Mouse (Mus musculus): ENCODE measurements around the gene Tbx10.
A peak's percentile ranks its signal among the peaks of the same experiment; 100 is the strongest.
"Not testable (repeated sequence)": the region's sequence is repeated elsewhere in the genome, so short reads cannot be mapped to it uniquely, and the experiment has no call there.

Tbx10 gene

DNA sequence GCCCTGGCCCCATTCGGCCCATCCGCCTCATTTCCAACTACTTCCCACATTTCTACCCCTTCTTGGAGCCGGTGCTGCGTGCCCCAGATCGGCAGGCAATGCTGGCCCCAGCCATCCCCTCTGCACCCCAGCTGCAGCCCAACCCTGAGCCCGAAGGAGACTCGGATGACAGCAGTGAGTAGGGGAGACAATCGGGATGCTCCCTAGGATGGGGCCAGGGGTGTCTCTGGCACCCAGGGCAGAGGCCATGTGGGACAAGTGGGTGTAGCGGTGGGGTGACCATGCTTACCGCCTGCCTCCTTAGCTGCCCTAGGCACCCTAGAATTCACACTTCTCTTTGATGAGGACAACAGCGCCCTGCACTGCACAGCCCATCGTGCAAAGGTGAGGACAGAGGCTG is 11.1 kb downstream of the Tbx10 start:
- no peak for DNase-seq (ENCODE audit: low spot score)

- no peak for DNase-seq (ENCODE audit: low spot score)
Observed at GRCm38 (mm10) chr19:4004331-4004730, 11.8 kb downstream of the Tbx10 start.

DNA sequence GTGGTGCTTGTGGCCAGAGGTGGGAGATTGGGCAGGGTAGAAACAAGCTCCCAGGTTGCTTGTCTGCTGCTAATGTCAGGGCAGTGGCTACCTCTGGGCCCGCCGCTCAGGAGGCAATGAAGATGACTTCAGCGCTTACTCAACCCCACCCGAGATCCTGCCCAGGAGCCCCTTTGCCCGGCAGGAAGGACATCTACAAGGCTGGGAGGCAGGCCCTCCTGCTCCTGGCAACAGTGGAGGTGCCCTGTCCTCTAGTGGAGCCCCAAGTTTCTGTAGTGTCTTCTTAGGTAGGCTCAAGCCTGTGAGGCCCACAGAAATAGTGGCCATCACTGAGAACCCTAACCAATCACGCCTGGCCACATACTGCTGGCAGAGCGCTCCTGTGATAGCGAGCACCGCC is 12.5 kb downstream of the Tbx10 start:
- DNase-seq (ENCODE audit: low spot score) = no peak

DNA sequence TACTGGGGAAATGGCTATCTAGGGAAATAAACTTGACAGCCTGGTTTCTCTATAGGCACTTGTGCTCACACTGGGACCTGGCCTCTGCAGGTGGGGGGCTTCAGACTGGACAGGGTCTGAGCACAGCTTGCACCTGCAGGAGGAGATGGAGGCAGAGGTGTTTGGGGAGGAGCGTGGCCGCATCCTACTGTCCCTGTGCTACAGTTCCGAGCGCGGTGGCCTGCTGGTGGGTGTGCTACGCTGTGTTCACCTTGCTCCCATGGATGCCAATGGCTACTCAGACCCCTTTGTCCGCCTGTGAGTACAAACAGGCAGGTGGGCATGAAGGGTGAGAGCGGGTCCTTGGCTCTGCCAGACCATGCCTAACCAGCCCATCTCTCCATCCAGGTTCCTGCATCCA is 13.4 kb downstream of the Tbx10 start:
- DNase-seq (ENCODE audit: low spot score) = no peak

DNA sequence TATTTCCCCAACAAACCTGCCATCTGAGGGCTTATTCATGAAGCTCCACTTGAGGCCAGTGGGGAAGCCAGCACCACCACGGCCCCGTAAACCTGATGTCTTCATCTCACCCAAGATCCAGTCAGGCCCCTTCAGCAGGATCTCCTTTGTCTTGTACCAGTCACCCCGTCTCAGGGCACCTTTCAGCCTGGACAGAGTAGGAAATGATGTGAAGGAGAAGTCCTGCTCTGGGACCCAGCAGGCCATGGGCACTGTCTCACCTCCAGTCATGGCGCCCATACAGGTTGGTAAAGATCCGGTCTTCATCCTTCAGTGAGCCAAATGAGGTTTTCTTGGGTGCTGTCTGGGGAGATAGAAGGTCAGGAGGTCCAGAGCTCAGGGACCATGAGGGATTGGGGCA is 18.5 kb downstream of the Tbx10 start:
- DNase-seq (ENCODE audit: low spot score) = no peak

GRCm38 (mm10) chr19:4012432-4013022 is 20.0 kb downstream of the Tbx10 start, which contains the start of gene Ndufv1:
TSS of gene Ndufv1 (minus strand) at chr19:4012806.
- peak; percentile 99 for DNase-seq (ENCODE audit: low spot score)

GRCm38 (mm10) chr19:4013066-4013465 is 20.5 kb downstream of the Tbx10 start:
- DNase-seq (ENCODE audit: low spot score) = no peak

DNA sequence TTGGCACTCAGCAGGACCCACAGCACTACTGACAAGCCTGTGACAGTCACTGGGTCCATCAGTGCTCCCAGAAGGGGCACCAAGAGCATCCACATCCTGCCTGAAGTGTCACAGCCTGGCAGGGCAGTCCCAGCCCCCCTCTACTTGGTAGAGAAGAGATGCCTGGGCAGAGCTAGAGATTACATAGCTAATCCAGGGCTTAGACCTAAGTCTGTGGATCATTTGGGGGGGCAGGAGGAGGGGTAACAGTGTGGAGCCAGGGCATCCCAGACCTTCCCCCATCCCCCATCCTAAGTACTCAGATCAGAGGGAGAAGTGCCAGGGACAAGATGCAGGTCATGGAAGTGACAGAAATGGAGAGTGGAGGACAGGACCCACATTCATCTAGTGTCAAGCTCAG is 22.2 kb downstream of the Tbx10 start:
- no peak for DNase-seq (ENCODE audit: low spot score)

DNA sequence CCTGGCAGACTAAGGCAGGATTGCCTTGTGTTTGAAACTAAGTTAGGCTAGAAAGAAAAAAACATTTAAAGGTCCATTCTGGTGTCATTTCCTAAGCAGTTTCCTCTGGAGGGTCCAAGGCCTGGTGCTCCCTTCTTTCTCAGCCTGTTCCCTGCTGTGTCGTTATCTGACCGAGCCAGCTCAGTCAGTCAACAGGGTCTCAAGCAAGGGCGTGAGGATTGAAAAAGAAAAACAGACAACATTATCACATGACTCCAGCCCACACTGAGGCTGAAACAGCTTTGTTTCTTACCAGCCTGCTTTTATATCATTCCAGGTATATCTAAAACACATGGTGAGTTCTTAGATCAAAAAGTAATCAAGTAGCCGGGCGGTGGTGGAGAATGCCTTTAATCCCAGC is 23.1 kb downstream of the Tbx10 start:
- DNase-seq (ENCODE audit: low spot score) = no peak

DNA sequence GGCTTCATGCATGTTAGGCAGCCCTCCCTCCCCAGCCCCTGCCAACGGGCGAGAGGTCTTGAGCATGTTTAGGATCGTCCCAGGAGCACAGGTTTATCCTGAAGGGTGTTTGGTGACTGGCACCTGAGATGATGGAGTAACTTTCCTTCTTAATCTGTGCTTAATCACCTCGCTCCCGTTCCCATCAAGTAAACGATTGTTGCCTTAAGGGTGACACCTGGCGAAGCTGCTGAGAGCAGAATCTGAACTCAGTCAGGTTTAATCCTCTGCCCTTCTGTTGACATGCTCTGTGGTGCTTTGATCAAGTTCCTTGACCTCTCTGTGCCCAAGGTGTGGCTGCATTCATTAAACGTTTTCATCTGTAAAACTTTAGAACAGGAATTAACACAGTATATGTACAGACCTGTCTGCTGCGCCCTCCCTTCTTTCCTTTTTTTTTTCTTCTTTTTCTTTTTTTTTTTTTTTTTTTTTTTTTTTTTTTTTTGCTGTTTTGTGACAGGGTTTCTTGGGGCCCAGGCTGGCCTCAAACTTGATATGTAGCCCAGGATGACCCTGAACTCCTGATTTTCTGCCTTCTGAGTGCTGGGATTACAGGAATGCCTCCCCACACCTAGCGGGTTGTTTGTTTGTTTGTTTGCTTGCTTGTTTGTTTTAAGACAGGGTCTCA is 25.5 kb downstream of the Tbx10 start:
- no peak for DNase-seq (ENCODE audit: low spot score)

DNA sequence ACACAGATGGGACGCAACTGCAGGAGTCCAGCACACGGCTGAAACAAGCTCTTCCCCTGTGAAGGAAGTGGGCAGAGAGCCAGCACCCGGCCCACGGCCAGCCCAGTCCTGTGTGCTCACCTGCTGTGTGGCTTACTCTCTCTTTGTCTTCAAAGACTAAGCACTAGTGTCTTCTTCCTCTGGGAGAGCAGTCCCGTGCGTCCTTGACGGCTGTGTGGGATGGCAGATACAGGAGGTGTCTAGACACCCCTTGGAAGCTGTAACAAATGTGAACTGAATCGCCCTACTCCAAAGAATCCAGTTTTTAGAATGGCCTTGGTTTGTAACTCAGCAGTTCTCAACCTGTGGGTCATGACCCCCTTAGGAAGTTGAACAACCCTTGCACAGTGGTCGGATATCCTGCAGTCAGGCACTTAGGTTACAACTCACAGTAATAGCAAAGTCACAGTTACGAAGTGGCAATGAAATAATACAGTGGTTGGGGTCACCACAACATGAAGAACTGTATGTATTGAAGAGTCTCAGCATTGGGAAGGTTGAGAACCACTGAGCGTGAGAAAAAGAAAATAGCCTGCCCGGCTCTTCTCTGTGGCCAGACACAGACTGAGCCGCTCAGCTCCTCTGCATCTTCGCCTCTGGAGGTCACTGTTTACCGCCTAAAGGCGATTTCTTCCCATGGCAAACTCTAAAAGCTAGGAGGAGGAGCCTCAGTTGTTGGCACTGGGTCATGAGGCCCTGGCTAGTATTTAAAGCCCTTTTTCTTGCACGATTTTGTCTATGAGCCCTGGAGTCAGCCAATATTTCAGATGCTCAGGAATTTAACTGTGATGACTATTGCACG is 26.4 kb downstream of the Tbx10 start:
- peak; percentile 86 for DNase-seq (ENCODE audit: low spot score)

- DNase-seq (ENCODE audit: low spot score) = no peak
Observed at GRCm38 (mm10) chr19:4023185-4023584, 30.6 kb downstream of the Tbx10 start.

DNA sequence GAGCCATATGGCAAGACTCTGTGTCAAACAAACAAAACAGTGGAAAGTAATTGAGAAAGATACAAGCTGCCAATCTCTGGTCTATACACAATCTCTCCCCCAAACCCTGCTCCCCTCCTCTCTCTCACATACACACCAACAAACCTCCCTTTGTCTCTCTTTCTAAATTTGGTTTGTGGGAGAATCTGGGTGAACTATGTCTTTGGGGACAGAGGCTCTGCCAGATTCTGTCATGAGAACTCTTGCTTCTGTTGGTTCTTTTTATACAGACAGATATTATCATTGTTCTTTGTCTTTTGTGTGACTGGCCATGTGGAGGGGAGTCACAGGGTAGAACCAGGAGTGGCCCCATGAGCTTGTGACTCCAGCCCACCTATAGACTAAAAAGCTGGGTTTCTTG is 35.0 kb downstream of the Tbx10 start:
- no peak for DNase-seq (ENCODE audit: low spot score)

GRCm38 (mm10) chr19:4032668-4033067 is 40.1 kb downstream of the Tbx10 start:
- no peak for DNase-seq (ENCODE audit: low spot score)

- DNase-seq (ENCODE audit: low spot score) = no peak
Observed at GRCm38 (mm10) chr19:4033298-4033697, 40.7 kb downstream of the Tbx10 start.

- DNase-seq (ENCODE audit: low spot score) = no peak
Observed at GRCm38 (mm10) chr19:4033742-4034141, 41.2 kb downstream of the Tbx10 start.

- peak; percentile 30 for DNase-seq (ENCODE audit: low spot score)
Observed at GRCm38 (mm10) chr19:4036327-4037045, 43.9 kb downstream of the Tbx10 start.

- DNase-seq (ENCODE audit: low spot score) = not testable (repeated sequence)
Observed at GRCm38 (mm10) chr19:4037154-4037787, 44.7 kb downstream of the Tbx10 start.

DNA sequence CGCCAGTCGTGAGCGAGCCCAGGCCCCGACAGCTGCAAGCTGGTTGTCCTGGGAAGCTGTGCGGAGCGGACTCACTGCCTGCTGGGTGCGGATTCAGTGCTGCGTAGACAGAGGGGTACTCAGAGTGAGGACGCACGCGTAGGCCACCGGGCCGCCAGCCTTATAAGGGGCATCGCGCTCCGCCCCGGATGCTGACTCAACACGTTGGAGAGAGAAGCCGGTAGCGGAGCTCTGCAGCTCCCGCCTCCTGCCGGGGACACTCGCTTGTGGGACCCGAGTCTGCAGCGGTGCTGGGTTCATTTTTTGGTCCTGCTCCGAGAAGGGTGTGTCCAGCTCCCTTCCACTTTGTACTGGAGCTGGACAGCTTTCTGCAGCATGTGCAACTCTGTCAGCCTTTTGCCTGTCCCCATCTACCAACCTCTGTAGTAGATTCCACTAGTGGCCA is 45.3 kb downstream of the Tbx10 start, which contains the start of gene Gstp1:
TSS of gene Gstp1 (minus strand) at position 198 of the 445 bp plus-strand sequence.
- DNase-seq (ENCODE audit: low spot score) = peak; percentile 80

DNA sequence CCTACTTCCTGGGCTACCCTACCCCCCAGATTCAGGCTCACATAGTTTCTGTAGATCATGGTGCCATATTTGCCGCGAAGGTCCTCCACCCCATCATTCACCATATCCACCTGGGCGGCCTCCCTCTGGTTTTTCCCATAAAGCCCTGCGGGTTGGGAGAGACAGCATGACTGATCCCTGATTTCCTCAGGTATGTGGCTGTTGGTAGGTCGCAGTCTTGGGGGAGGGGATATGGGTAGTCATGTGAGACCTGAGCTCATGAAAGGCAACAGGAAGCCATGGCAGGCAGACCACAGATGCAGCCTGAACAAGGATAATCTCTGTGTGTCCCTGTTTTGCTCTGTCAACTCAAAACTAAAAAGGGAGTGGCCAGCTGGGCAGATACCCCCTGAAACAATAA is 48.4 kb downstream of the Tbx10 start:
- DNase-seq (ENCODE audit: low spot score) = not testable (repeated sequence)

GRCm38 (mm10) chr19:4041500-4041899 is 48.9 kb downstream of the Tbx10 start:
- not testable (repeated sequence) for DNase-seq (ENCODE audit: low spot score)

DNA sequence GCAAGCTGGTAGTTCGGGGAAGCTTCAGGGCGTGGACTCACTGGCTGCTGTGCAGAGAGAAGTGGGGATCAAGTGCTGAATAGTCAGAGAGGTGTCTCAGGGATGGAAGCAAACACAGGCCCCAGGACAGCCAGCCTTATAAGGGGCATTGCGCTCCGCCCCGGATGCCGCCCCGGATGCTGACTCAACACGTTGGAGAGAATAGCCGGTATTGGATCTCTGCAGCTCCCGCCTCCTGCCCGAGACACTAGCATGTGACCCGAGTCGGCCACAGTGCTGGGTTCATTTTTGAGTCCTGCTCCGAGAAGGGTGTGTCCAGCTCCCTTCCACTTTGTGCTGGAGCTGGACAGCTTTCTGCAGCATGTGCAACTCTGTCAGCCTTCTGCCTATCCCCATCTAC is 49.6 kb downstream of the Tbx10 start:
- DNase-seq (ENCODE audit: low spot score) = no peak

All from retina, embryonic 14.5 days (tissue).